Mouse (Mus musculus) lung, adult 10 weeks (tissue): Measurements from ENCODE around the gene Pdpk1. TPM values are rescaled to one million over a fixed set of nuclear protein-coding genes. Genes with fewer than 3 reads are reported as not detected.

ENCODE experiments used
- polyA plus RNA-seq: library from polyadenylated mRNA; stranded (reverse); fragments of 350-450 nt; fragmentation: Illumina TruSeq; extraction: RNeasy Lipid Tissue Mini Kit (QIAGEN cat#74804); gene quantifications from one replicate; pipeline ENCODE4 v1.2.3, GENCODE M21; 2014; ENCODE audit warnings: low read depth, low replicate concordance; ENCODE audit not compliant: insufficient read depth

Gene Pdpk1
- 7.9 TPM for polyA plus RNA-seq

GRCm38 (mm10) chr17:24150824-24151223 lies at the start of gene Pdpk1:
Gene Pdpk1 (minus strand): TSS chr17:24150924.

DNA sequence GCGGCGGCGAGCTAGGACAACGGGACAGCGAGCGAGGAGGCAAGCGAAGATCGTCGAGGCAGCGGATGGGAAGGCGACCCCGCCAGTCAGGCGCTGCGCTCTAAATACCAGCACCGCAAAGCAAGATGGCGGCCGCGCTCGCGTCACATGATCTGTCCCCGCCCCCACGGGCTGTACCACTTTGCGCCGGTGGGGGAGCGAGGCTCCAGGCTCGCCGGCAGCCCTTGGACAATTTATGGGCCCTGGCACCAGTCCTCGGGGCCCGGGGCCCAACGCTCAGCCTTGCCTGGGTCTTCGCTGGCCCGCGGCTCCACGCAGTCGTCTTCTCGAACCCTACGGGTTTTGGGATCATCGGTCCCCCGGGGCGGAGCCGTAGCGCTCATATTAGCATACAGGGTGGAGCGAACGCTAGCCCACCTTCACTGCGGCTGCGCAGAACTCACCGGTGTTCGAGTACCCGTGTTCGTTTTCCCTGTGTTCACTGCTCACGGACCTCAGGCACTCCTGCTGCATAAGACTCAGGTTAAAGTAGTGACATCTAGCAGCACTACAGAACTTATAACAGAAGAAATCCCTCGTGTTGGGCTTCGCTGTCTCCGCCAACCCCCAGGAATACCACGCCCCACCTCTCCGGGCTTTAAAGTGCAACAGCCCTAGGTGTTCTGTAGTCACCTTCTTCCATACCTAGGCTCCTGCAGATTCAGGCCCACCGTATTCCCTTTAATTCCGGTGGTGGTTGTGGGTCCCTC lies 18.8 kb upstream of the Pdpk1 start, which contains the start of gene Atp6v0c:
Gene Atp6v0c, minus strand, starts transcription at position 386 of the 749 bp plus-strand sequence.

GRCm38 (mm10) chr17:24163176-24163962 lies 12.6 kb upstream of the Pdpk1 start, which contains the start of gene Amdhd2:
Gene Amdhd2 (minus strand): TSS chr17:24163766.

GRCm38 (mm10) chr17:24072919-24073696 lies 77.6 kb downstream of the Pdpk1 start, which contains the start of gene Kctd5:
Gene Kctd5 (minus strand): TSS chr17:24073485.

DNA sequence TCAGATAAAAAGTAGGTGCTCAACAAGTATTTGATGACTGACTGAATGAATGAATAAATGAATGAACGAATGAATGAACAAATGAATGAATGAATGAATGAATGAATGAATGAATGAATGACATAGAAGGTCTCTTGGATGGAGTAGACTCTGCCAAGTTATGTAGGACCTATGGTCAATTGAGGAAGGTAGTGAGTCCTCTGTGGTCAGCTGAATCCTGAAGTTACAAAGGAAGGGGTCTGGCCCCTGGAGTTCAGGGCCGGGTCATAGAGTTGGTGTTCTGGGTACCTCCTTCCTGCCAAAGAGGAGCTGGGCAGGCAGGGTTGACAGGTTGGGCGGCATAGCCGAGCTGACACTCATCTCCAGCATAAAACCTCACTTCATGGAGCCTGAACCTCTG lies 112.9 kb downstream of the Pdpk1 start, which contains the start of gene Prss27:
Gene Prss27, plus strand, starts transcription at position 301 of the 400 bp plus-strand sequence.

Other genes with a start within 250 kb of the Pdpk1 start
- gene Dcpp3, start 233.5 kb downstream of the Pdpk1 start, polyA plus RNA-seq, result not detected
- gene Sbp, start 209.3 kb downstream of the Pdpk1 start, polyA plus RNA-seq, result not detected
- not detected for gene Sbpl, start 195.7 kb downstream of the Pdpk1 start, polyA plus RNA-seq
- 0.35 TPM for gene Prss30, start 170.4 kb downstream of the Pdpk1 start, polyA plus RNA-seq
- gene Prss22, start 152.8 kb downstream of the Pdpk1 start, polyA plus RNA-seq, result not detected
- gene Prss27, start 112.8 kb downstream of the Pdpk1 start, polyA plus RNA-seq, result not detected
- gene Kctd5, start 77.4 kb downstream of the Pdpk1 start, polyA plus RNA-seq, result 16.7 TPM
- 22.0 TPM for gene Amdhd2, start 12.8 kb upstream of the Pdpk1 start, polyA plus RNA-seq
- 301 TPM for gene Atp6v0c, start 18.8 kb upstream of the Pdpk1 start, polyA plus RNA-seq
- gene Tbc1d24, start 54.6 kb upstream of the Pdpk1 start, polyA plus RNA-seq, result 2.4 TPM
- 2.2 TPM for gene Ntn3, start 58.6 kb upstream of the Pdpk1 start, polyA plus RNA-seq
- 5.1 TPM for gene Tedc2, start 69.9 kb upstream of the Pdpk1 start, polyA plus RNA-seq
- 0.92 TPM for gene Ccnf, start 100.6 kb upstream of the Pdpk1 start, polyA plus RNA-seq
- 1.2 TPM for gene Abca17, start 200.1 kb upstream of the Pdpk1 start, polyA plus RNA-seq
- 69.4 TPM for gene Abca3, start 201.0 kb upstream of the Pdpk1 start, polyA plus RNA-seq